Mouse (Mus musculus) midbrain, postnatal 0 days (tissue): ENCODE measurements at regions not wholly inside any gene's neighbourhood (a gene's known extent, or its start where the extent isn't known, plus 50 kb on each side); places are given as distances from the start of the nearest gene placed in this dataset.

Source experiments
- ATAC-seq: fragments of 200-750 bp; cut with Nextera tagmentation; 2 replicates; pipeline ENCODE4 v1.8.0; 2017; ENCODE audit warnings: moderate number of reproducible peaks, mild to moderate bottlenecking, moderate TSS enrichment, moderate library complexity; ENCODE audit not compliant: low FRiP score
- DNase-seq: peaks from one replicate; pipeline ENCODE4 v3.0.0-alpha.2; 2015; ENCODE audit warnings: low spot score
- H3K27ac ChIP-seq: fragments of 300-500 bp; sonication (generic); 2 replicates; pipeline ENCODE4 v1.5.1; 2014; ENCODE audit warnings: low read depth, mild to moderate bottlenecking, low read length, mixed read lengths
- H3K27me3 ChIP-seq: fragments of 300-500 bp; sonication (generic); 2 replicates; pipeline ENCODE4 v1.6.1; 2014; ENCODE audit warnings: low read length, control low read depth, mixed read lengths; ENCODE audit not compliant: insufficient read depth
- H3K36me3 ChIP-seq: fragments of 300-500 bp; sonication (generic); 2 replicates; pipeline ENCODE4 v1.6.1; 2014; ENCODE audit warnings: low read length, control low read depth, mixed read lengths; ENCODE audit not compliant: insufficient read depth
- H3K4me1 ChIP-seq: fragments of 300-500 bp; sonication (generic); 2 replicates; pipeline ENCODE4 v1.6.1; 2014; ENCODE audit warnings: mild to moderate bottlenecking, control low read depth, antibody characterized with exemption, low read length, mixed read lengths; ENCODE audit not compliant: insufficient read depth
- H3K4me2 ChIP-seq: fragments of 300-500 bp; sonication (generic); 2 replicates; pipeline ENCODE4 v1.6.1; 2014; ENCODE audit warnings: low read depth, mild to moderate bottlenecking, low read length, mixed read lengths; ENCODE audit not compliant: poor library complexity, severe bottlenecking
- H3K4me3 ChIP-seq: fragments of 300-500 bp; sonication (generic); 2 replicates; pipeline ENCODE4 v1.5.1; 2014; ENCODE audit warnings: low read depth, mild to moderate bottlenecking, low read length, moderate library complexity
- H3K9ac ChIP-seq: fragments of 300-500 bp; sonication (generic); replicated peaks from 2 replicates; pipeline ENCODE4 v1.6.1; 2014; ENCODE audit warnings: mild to moderate bottlenecking, low read length, moderate library complexity, mixed read lengths; ENCODE audit not compliant: poor library complexity, severe bottlenecking
- H3K9me3 ChIP-seq: fragments of 300-500 bp; sonication (generic); 2 replicates; pipeline ENCODE4 v1.6.1; 2016; ENCODE audit warnings: low read length, control low read depth
- CTCF ChIP-seq: IDR thresholded peaks from 2 replicates; pipeline ENCODE4 v1.5.1; 2016; ENCODE audit warnings: antibody characterized with exemption, mild to moderate bottlenecking
- WGBS: fragments of 180-500 bp; shearing (Covaris S2); extraction: QIAGEN DNeasy Blood & Tissue Kit; methylation state at CpG from one replicate; pipeline ENCODE4 v1.1.7; 2014; 5-methylcytosine and 5-hydroxymethylcytosine counted together

GRCm38 (mm10) chr19:49415326-49415725 is 1209.5 kb downstream of the Sorcs3 start:
- no peaks in the 10 kb centered on the region for H3K9me3 ChIP-seq
- no peak overlapping the region for H3K4me2 ChIP-seq
- TF ChIP-seq CTCF, result no peak
- no peak overlapping the region for H3K9ac ChIP-seq
- H3K4me1 ChIP-seq, result no peaks in the 10 kb centered on the region
- WGBS, result 31% methylated on average over 2 of the region's 2 CpGs
- H3K36me3 ChIP-seq, result no peaks in the 10 kb centered on the region
- DNase-seq, result peak; percentile 13
- H3K4me3 ChIP-seq, result no peak overlapping the region
- no peaks in the 10 kb centered on the region for H3K27me3 ChIP-seq
- no peak overlapping the region for H3K27ac ChIP-seq
- no peak for ATAC-seq

GRCm38 (mm10) chr19:49423059-49423900 is 1217.5 kb downstream of the Sorcs3 start:
- Histone ChIP-seq H3K9me3 (no peaks in the 10 kb centered on the region), H3K27ac (no peak overlapping the region), H3K36me3 (no peaks in the 10 kb centered on the region), H3K4me1 (no peaks in the 10 kb centered on the region), H3K27me3 (no peaks in the 10 kb centered on the region), H3K9ac (no peak overlapping the region), H3K4me2 (no peak overlapping the region), H3K4me3 (no peak overlapping the region)
- 73% methylated on average over 7 of the region's 7 CpGs for WGBS
- no peak for TF ChIP-seq CTCF
- ATAC-seq, result no peak
- DNase-seq, result no peak
